Mouse (Mus musculus) hindbrain, embryonic 10.5 days (tissue): ENCODE measurements around the gene Mettl26. TPM values are rescaled to one million over a fixed set of nuclear protein-coding genes. Genes with fewer than 3 reads are reported as not detected.
A peak's percentile ranks its signal among the peaks of the same experiment; 100 is the strongest.
"Not testable (repeated sequence)": the region's sequence is repeated elsewhere in the genome, so short reads cannot be mapped to it uniquely, and the experiment has no call there.

Experiments
- DNase-seq: peaks from one replicate; pipeline ENCODE4 v3.0.0-alpha.2; 2017; ENCODE audit warnings: low spot score
- H3K27ac ChIP-seq: fragments of 300-500 bp; sonication (generic); 2 replicates; pipeline ENCODE4 v1.5.1; 2016; ENCODE audit warnings: mild to moderate bottlenecking, moderate library complexity
- H3K27me3 ChIP-seq: fragments of 300-500 bp; sonication (generic); 2 replicates; pipeline ENCODE4 v1.6.1; 2016; ENCODE audit warnings: mild to moderate bottlenecking; ENCODE audit not compliant: poor library complexity, insufficient read depth, severe bottlenecking
- H3K36me3 ChIP-seq: fragments of 300-500 bp; sonication (generic); 2 replicates; pipeline ENCODE4 v1.6.1; 2016; ENCODE audit warnings: mild to moderate bottlenecking, moderate library complexity
- H3K4me1 ChIP-seq: fragments of 300-500 bp; sonication (generic); replicated peaks from 2 replicates; pipeline ENCODE4 v1.6.1; 2016; ENCODE audit warnings: mild to moderate bottlenecking
- H3K4me3 ChIP-seq: fragments of 300-500 bp; sonication (generic); 2 replicates; pipeline ENCODE4 v1.5.1; 2016; ENCODE audit warnings: mild to moderate bottlenecking, moderate library complexity
- H3K9me3 ChIP-seq: fragments of 300-500 bp; sonication (generic); 2 replicates; pipeline ENCODE4 v1.6.1; 2016; ENCODE audit warnings: mild to moderate bottlenecking, moderate library complexity
- WGBS: fragments of 180-500 bp; shearing (Covaris S2); methylation state at CpG from one replicate; pipeline ENCODE4 v1.1.7; 2016; 5-methylcytosine and 5-hydroxymethylcytosine counted together
- polyA plus RNA-seq: library from polyadenylated mRNA; unstranded; fragments of >200 nt; fragmentation: Nextera tagmentation; extraction: Ambion mirVana; gene quantifications from 2 replicates; pipeline ENCODE4 v1.2.1, GENCODE M21; 2016

Gene Mettl26
- polyA plus RNA-seq, 1 experiment from 2014 or later, result 69.9 TPM

- Histone ChIP-seq H3K36me3 (no peaks in the 10 kb centered on the region), H3K27ac (no peak overlapping the region), H3K4me3 (no peak overlapping the region; the same call in 1 of the 2 replicates), H3K9me3 (no peaks in the 10 kb centered on the region), H3K27me3 (0 out of 2 replicates have a peak, but pooled peaks cover 2% of the 10 kb centered on the region), H3K4me1 (peaks cover 41% of the 10 kb centered on the region)
- WGBS, result 93% methylated on average over 3 of the region's 3 CpGs
- no peak for DNase-seq
Measured at GRCm38 (mm10) chr17:25866172-25866571, 8.7 kb upstream of the Mettl26 start.

GRCm38 (mm10) chr17:25867509-25867835 is 7.4 kb upstream of the Mettl26 start:
- Histone ChIP-seq H3K27ac (peak overlapping the region; percentile 85; the same call in 1 of the 2 replicates), H3K4me3 (peak overlapping the region; percentile 90), H3K9me3 (no peaks in the 10 kb centered on the region), H3K36me3 (no peaks in the 10 kb centered on the region), H3K4me1 (peaks cover 29% of the 10 kb centered on the region), H3K27me3 (0 out of 2 replicates have a peak, but pooled peaks cover 2% of the 10 kb centered on the region)
- DNase-seq, result no peak
- 17% methylated on average over 7 of the region's 7 CpGs for WGBS

GRCm38 (mm10) chr17:25867836-25868600 is 6.9 kb upstream of the Mettl26 start:
- H3K27ac ChIP-seq, result peak overlapping the region; percentile 85
- 1% methylated on average over 42 of the region's 42 CpGs for WGBS

GRCm38 (mm10) chr17:25868601-25869191 is 6.2 kb upstream of the Mettl26 start, which contains the start of gene Mcrip2:
TSS of gene Mcrip2 (minus strand) at chr17:25868764.
- peak within 1 kb of the TSS; percentile 90 for H3K4me3 ChIP-seq
- H3K27me3 ChIP-seq, result 0 out of 2 replicates have a peak, but pooled peaks cover 2% of the 10 kb centered on the region
- H3K9me3 ChIP-seq, result no peaks in the 10 kb centered on the region
- no peaks in the 10 kb centered on the region for H3K36me3 ChIP-seq
- WGBS, result under 1% methylated on average over 24 of the region's 24 CpGs
- peaks cover 36% of the 10 kb centered on the region for H3K4me1 ChIP-seq
- peak within 1 kb of the TSS; percentile 85 for H3K27ac ChIP-seq
- DNase-seq, result peak; percentile 80

More at GRCm38 (mm10) chr17:25867836-25868600, 6.9 kb upstream of the Mettl26 start:
- peak overlapping the region; percentile 90 for H3K4me3 ChIP-seq
- H3K4me1 ChIP-seq, result peaks cover 32% of the 10 kb centered on the region
- peak; percentile 66 for DNase-seq
- no peaks in the 10 kb centered on the region for H3K36me3 ChIP-seq
- H3K9me3 ChIP-seq, result no peaks in the 10 kb centered on the region
- H3K27me3 ChIP-seq, result 0 out of 2 replicates have a peak, but pooled peaks cover 2% of the 10 kb centered on the region

GRCm38 (mm10) chr17:25869498-25869897 is 5.4 kb upstream of the Mettl26 start:
- no peaks in the 10 kb centered on the region for H3K36me3 ChIP-seq
- H3K27ac ChIP-seq, result no peak overlapping the region
- H3K9me3 ChIP-seq, result no peaks in the 10 kb centered on the region
- 91% methylated on average over 8 of the region's 8 CpGs for WGBS
- no peak overlapping the region for H3K4me3 ChIP-seq
- H3K4me1 ChIP-seq, result peaks cover 44% of the 10 kb centered on the region
- 0 out of 2 replicates have a peak, but pooled peaks cover 2% of the 10 kb centered on the region for H3K27me3 ChIP-seq
- DNase-seq, result no peak

- H3K27me3 ChIP-seq, result 0 out of 2 replicates have a peak, but pooled peaks cover 2% of the 10 kb centered on the region
- WGBS, result 84% methylated on average over 2 of the region's 2 CpGs
- peaks cover 45% of the 10 kb centered on the region for H3K4me1 ChIP-seq
Measured at GRCm38 (mm10) chr17:25869954-25870353, 4.9 kb upstream of the Mettl26 start.

GRCm38 (mm10) chr17:25871566-25871965 is 3.3 kb upstream of the Mettl26 start:
- not testable (repeated sequence) for DNase-seq, H3K4me3 ChIP-seq, H3K27me3 ChIP-seq, H3K36me3 ChIP-seq, H3K27ac ChIP-seq, H3K9me3 ChIP-seq
- peaks cover 56% of the 10 kb centered on the region for H3K4me1 ChIP-seq

More at GRCm38 (mm10) chr17:25869954-25870353, 4.9 kb upstream of the Mettl26 start:
- Histone ChIP-seq H3K27ac (no peak overlapping the region), H3K4me3 (no peak overlapping the region), H3K36me3 (no peaks in the 10 kb centered on the region), H3K9me3 (no peaks in the 10 kb centered on the region)
- DNase-seq, result no peak

GRCm38 (mm10) chr17:25872676-25873075 is 2.2 kb upstream of the Mettl26 start:
- Histone ChIP-seq H3K27me3 (no peaks in the 10 kb centered on the region), H3K4me3 (no peak overlapping the region), H3K4me1 (peaks cover 56% of the 10 kb centered on the region), H3K36me3 (peaks cover 10% of the 10 kb centered on the region), H3K27ac (no peak overlapping the region), H3K9me3 (no peaks in the 10 kb centered on the region)
- WGBS, result 78% methylated on average over 3 of the region's 3 CpGs
- DNase-seq, result no peak

GRCm38 (mm10) chr17:25873405-25874147 is 1.3 kb upstream of the Mettl26 start:
- H3K27me3 ChIP-seq, result no peaks in the 10 kb centered on the region
- no peaks in the 10 kb centered on the region for H3K9me3 ChIP-seq
- peaks cover 56% of the 10 kb centered on the region for H3K4me1 ChIP-seq
- H3K27ac ChIP-seq, result peak overlapping the region; percentile 92; the same call in 1 of the 2 replicates
- peak overlapping the region; percentile 73 for H3K4me3 ChIP-seq
- WGBS, result 75% methylated on average over 11 of the region's 11 CpGs
- H3K36me3 ChIP-seq, result peaks cover 19% of the 10 kb centered on the region
- no peak for DNase-seq

- H3K36me3 ChIP-seq, result peaks cover 25% of the 10 kb centered on the region
- DNase-seq, result no peak
- H3K27ac ChIP-seq, result peak overlapping the region; percentile 92
- H3K4me3 ChIP-seq, result peak overlapping the region; percentile 73
- no peaks in the 10 kb centered on the region for H3K9me3 ChIP-seq
- H3K27me3 ChIP-seq, result no peaks in the 10 kb centered on the region
- WGBS, result 8% methylated on average over 14 of the region's 14 CpGs
- peaks cover 56% of the 10 kb centered on the region for H3K4me1 ChIP-seq
Measured at GRCm38 (mm10) chr17:25874148-25874720, 640 bp upstream of the Mettl26 start.

GRCm38 (mm10) chr17:25875171-25876136 is 580 bp downstream of the Mettl26 start:
- Histone ChIP-seq H3K4me1 (peaks cover 67% of the 10 kb centered on the region), H3K27ac (peak overlapping the region; percentile 92), H3K36me3 (peaks cover 32% of the 10 kb centered on the region), H3K27me3 (no peaks in the 10 kb centered on the region), H3K9me3 (no peaks in the 10 kb centered on the region), H3K4me3 (peak overlapping the region; percentile 73)
- DNase-seq, result peak; percentile 90
- 1% methylated on average over 59 of the region's 59 CpGs for WGBS
